Mouse (Mus musculus) hematopoietic stem cell, adult 5-6 weeks (primary cell): ENCODE measurements at regions not wholly inside any gene's neighbourhood (a gene's known extent, or its start where the extent isn't known, plus 50 kb on each side); places are given as distances from the start of the nearest gene placed in this dataset.

Source experiments
- ATAC-seq, 2 experiments: fragments of 125-278 bp in 1 of 2; replicated peaks in 1 of 2; 2 replicates each; pipeline ENCODE4 v1.8.0; 2016 to 2017; ENCODE audit warnings: inconsistent platforms in 2 of 2, mild to moderate bottlenecking in 2 of 2, moderate number of reproducible peaks in 2 of 2, low read depth in 1 of 2, moderate TSS enrichment in 1 of 2; ENCODE audit not compliant: low FRiP score in 2 of 2, poor library complexity in 2 of 2, severe bottlenecking in 2 of 2, insufficient read depth in 1 of 2, low TSS enrichment in 1 of 2

GRCm38 (mm10) chr11:48250678-48251317 is 262.0 kb upstream of the Sgcd start:
- ATAC-seq = no peak

- no peak for ATAC-seq
Observed at GRCm38 (mm10) chr11:48249315-48249714, 260.5 kb upstream of the Sgcd start.

DNA sequence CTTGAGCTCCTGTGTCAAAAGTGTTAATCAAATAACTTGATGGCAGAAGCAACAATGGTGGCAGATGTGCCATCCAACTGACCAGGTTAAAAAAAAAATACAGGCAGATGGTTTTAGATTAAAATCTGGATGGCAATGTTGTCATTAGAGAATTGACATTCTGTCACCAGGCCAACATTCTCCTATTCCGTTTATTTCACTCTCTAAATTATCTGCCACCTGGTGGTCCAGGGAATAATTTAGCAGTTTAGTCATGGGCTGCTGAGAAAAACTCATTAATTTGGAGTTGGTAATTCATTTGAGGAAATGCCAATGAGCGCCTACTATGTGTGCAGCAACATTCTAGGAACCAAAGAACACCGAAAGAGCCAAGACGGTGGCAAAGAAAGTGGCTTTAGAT is 232.4 kb upstream of the Sgcd start:
- no peak for ATAC-seq

- ATAC-seq = no peak
Observed at GRCm38 (mm10) chr11:48219157-48219556, 230.4 kb upstream of the Sgcd start.

GRCm38 (mm10) chr11:48216762-48217161 is 228.0 kb upstream of the Sgcd start:
- no peak for ATAC-seq

GRCm38 (mm10) chr11:48186604-48187003 is 197.8 kb upstream of the Sgcd start:
- no peak for ATAC-seq

GRCm38 (mm10) chr11:48178943-48179342 is 190.2 kb upstream of the Sgcd start:
- ATAC-seq = no peak

DNA sequence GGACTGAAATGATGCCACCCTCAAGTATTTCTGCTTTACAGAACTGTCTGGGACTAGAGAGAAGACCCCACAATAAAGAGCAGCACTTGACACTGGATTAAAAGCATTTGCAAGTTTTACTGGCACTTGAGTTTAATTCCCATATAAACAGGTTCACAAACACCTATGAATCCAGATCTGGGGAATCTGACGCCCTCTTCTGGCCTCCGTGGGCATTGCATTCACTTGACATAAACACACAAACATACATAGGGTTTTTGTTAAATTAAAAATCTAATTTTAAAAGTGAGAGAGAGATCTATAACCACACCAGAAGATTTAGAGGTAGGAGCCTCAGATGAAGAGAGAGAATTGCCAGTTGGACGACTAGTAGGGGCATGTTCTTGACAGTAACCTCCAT is 189.4 kb upstream of the Sgcd start:
- ATAC-seq = no peak

DNA sequence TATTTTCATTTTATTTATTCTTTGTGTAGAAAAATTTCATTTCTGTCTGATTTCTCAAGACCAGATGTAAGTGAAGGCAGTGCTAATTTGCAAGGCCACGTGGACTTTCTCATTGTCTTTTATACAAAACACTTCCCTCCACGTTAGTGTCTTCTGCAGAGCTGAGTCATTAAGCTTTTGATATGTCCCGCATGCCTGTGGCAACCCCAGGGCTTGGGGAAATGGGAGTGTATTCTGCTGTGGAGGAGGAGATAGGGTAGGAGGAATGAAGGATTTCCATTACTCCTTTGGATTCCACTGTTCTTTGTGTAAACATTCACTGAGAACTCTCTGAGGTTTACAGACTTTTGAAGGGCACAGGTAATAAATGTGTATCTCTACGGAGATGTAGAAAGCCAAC is 187.7 kb upstream of the Sgcd start:
- ATAC-seq = no peak

GRCm38 (mm10) chr11:48152219-48152618 is 163.4 kb upstream of the Sgcd start:
- ATAC-seq = no peak

GRCm38 (mm10) chr11:48133335-48133734 is 144.6 kb upstream of the Sgcd start:
- ATAC-seq = no peak

DNA sequence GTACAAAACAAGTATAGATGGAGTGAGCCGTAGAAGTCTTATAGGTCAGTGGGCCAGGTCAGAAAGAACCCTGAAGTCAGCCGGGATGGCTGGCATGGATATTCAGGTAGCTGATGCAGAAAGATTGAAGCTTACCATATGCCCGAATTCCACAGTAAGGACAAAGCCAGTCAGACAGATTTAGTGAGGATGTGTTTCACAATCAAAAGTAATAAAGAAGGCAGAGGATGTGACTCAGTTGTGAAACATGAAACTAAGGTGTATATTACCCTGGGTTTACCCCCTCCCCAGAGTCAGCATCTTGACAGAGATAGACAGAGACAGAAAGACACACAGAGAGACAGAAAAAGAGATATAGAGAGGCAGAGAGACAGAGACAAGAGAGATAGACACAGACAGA is 109.3 kb upstream of the Sgcd start:
- ATAC-seq = no peak

DNA sequence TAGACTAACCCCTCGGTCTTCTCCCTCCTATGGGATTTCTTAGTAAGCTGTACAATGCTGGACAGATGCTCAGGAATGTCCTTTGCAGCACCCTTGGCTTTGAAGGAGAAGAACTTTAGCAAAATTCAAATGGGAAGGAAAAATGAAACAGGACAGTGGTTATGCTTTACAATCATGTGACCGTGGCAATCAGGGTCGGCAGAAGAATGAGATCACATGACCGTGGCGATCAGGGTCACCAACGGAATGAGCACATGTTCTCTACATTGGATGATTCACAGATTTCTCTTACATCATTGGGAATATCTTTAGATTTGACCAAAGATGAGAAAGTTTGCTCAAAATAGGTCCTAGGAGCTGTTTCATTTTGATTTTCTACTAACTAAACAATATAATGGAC is 108.7 kb upstream of the Sgcd start:
- no peak for ATAC-seq

DNA sequence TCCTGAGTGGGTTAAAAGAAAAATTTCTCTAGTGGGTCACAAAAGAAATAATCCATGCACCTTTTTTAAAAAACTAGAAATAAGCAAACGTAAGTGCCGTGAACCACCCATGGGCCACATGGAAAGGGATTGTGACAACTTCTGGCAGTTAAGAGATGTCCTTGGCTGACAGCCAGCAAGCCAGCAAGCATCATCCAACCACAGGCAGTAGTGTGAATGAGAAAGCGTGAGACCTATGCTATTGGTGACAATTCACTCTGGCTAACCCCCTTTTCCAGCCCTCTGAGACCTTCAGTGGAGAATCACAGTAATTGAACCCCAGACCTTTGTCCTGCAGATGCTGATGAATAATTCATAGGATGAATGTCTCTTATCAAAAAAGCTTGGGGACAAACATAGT is 78.3 kb upstream of the Sgcd start:
- ATAC-seq = no peak

- no peak for ATAC-seq
Observed at GRCm38 (mm10) chr11:48063719-48064118, 75.0 kb upstream of the Sgcd start.

- ATAC-seq = no peak
Observed at GRCm38 (mm10) chr11:48061501-48061900, 72.7 kb upstream of the Sgcd start.

- no peak for ATAC-seq
Observed at GRCm38 (mm10) chr11:48051156-48051866, 62.5 kb upstream of the Sgcd start.

DNA sequence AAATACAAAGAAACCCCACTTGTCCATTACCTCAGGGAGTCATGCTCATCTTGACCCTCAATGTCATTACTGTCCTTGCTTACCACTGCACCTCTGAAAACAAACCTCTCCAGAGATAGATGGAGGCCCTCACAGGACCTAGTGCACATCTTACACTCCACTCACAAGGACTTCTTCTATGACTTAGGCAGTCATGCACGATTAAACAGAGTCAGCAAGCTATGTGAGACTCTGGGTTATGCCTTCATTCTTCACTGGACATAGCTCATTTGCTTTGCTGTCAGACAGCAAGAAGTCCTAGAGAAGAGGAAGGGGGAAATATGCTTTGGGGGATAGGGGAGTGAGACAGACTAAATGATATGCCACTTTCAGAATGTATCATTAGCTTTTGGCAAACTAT is 59.5 kb upstream of the Sgcd start:
- ATAC-seq = no peak
